Mouse (Mus musculus) lung, embryonic 15.5 days (tissue): ENCODE data around the gene Higd1a. TPM values are rescaled to one million over a fixed set of nuclear protein-coding genes. Genes with fewer than 3 reads are reported as not detected.

ENCODE experiments used
- ATAC-seq: fragments of 200-750 bp; cut with Nextera tagmentation; 2 replicates; pipeline ENCODE4 v1.8.0; 2017; ENCODE audit warnings: moderate number of reproducible peaks, borderline replicate concordance; ENCODE audit not compliant: low FRiP score, low TSS enrichment; ENCODE audit errors: extremely low read depth
- H3K27ac ChIP-seq: fragments of 300-500 bp; sonication (generic); 2 replicates; pipeline ENCODE4 v1.5.1; 2015; ENCODE audit warnings: moderate library complexity, mild to moderate bottlenecking, inconsistent platforms
- H3K27me3 ChIP-seq: fragments of 300-500 bp; sonication (generic); 2 replicates; pipeline ENCODE4 v1.6.1; 2015; ENCODE audit warnings: inconsistent platforms
- H3K36me3 ChIP-seq: fragments of 300-500 bp; sonication (generic); 2 replicates; pipeline ENCODE4 v1.6.1; 2015; ENCODE audit warnings: inconsistent platforms
- H3K4me1 ChIP-seq: fragments of 300-500 bp; sonication (generic); 2 replicates; pipeline ENCODE4 v1.6.1; 2015; ENCODE audit warnings: inconsistent platforms
- H3K4me2 ChIP-seq: fragments of 300-500 bp; sonication (generic); 2 replicates; pipeline ENCODE4 v1.6.1; 2015; ENCODE audit warnings: inconsistent platforms, mild to moderate bottlenecking, moderate library complexity
- H3K4me3 ChIP-seq: fragments of 300-500 bp; sonication (generic); 2 replicates; pipeline ENCODE4 v1.5.1; 2015; ENCODE audit warnings: mild to moderate bottlenecking, inconsistent platforms
- H3K9ac ChIP-seq: fragments of 300-500 bp; sonication (generic); 2 replicates; pipeline ENCODE4 v1.6.1; 2015; ENCODE audit warnings: inconsistent platforms
- H3K9me3 ChIP-seq: fragments of 300-500 bp; sonication (generic); 2 replicates; pipeline ENCODE4 v1.6.1; 2016; ENCODE audit warnings: inconsistent platforms
- WGBS: fragments of 180-500 bp; shearing (Covaris S2); methylation state at CpG from one replicate; pipeline ENCODE4 v1.1.7; 2015; 5-methylcytosine and 5-hydroxymethylcytosine counted together
- polyA plus RNA-seq: library from polyadenylated mRNA; unstranded; fragments of >200 nt; fragmentation: Nextera tagmentation; extraction: Ambion mirVana; gene quantifications from 2 replicates; pipeline ENCODE4 v1.2.1, GENCODE M21; 2015

The Higd1a gene
- polyA plus RNA-seq, 1 experiment from 2014 or later, result 155 TPM

GRCm38 (mm10) chr9:121810081-121810821, 47.9 kb downstream of the Higd1a start:
- no peak for ATAC-seq
- no peak overlapping the region for H3K27ac ChIP-seq
- no peaks in the 10 kb centered on the region for H3K27me3 ChIP-seq
- no peaks in the 10 kb centered on the region for H3K36me3 ChIP-seq
- WGBS, result 43% methylated on average over 15 of the region's 15 CpGs
- peaks cover 10% of the 10 kb centered on the region for H3K4me1 ChIP-seq
- H3K9me3 ChIP-seq, result no peaks in the 10 kb centered on the region
- no peak overlapping the region for H3K9ac ChIP-seq
- H3K4me2 ChIP-seq, result no peak overlapping the region
- no peak overlapping the region for H3K4me3 ChIP-seq

GRCm38 (mm10) chr9:121808511-121808910, 49.7 kb downstream of the Higd1a start:
- Histone ChIP-seq H3K9ac (no peak overlapping the region), H3K9me3 (no peaks in the 10 kb centered on the region), H3K27ac (no peak overlapping the region), H3K27me3 (no peaks in the 10 kb centered on the region), H3K4me1 (peaks cover 10% of the 10 kb centered on the region), H3K36me3 (no peaks in the 10 kb centered on the region), H3K4me3 (no peak overlapping the region), H3K4me2 (no peak overlapping the region)
- WGBS, result 64% methylated on average over 3 of the region's 3 CpGs
- ATAC-seq, result no peak

- peaks cover 10% of the 10 kb centered on the region for H3K4me1 ChIP-seq
- H3K9me3 ChIP-seq, result no peaks in the 10 kb centered on the region
- no peak overlapping the region for H3K9ac ChIP-seq
- no peak for ATAC-seq
- WGBS, result 60% methylated on average over 7 of the region's 7 CpGs
- H3K27ac ChIP-seq, result no peak overlapping the region
- no peaks in the 10 kb centered on the region for H3K27me3 ChIP-seq
- no peak overlapping the region for H3K4me2 ChIP-seq
- no peaks in the 10 kb centered on the region for H3K36me3 ChIP-seq
- no peak overlapping the region for H3K4me3 ChIP-seq
Measured at GRCm38 (mm10) chr9:121807947-121808346, 50.2 kb downstream of the Higd1a start.

- peaks cover 10% of the 10 kb centered on the region for H3K4me1 ChIP-seq
- H3K27ac ChIP-seq, result no peak overlapping the region
- ATAC-seq, result no peak
- H3K36me3 ChIP-seq, result no peaks in the 10 kb centered on the region
- no peak overlapping the region for H3K4me2 ChIP-seq
- no peaks in the 10 kb centered on the region for H3K27me3 ChIP-seq
- no peak overlapping the region for H3K9ac ChIP-seq
- H3K4me3 ChIP-seq, result no peak overlapping the region
- 73% methylated on average over 1 of the region's 1 CpGs for WGBS
- H3K9me3 ChIP-seq, result no peaks in the 10 kb centered on the region
Measured at GRCm38 (mm10) chr9:121807546-121807945, 50.6 kb downstream of the Higd1a start.

- Histone ChIP-seq H3K4me3 (no peak overlapping the region), H3K9me3 (no peaks in the 10 kb centered on the region), H3K27me3 (no peaks in the 10 kb centered on the region), H3K36me3 (no peaks in the 10 kb centered on the region), H3K9ac (no peak overlapping the region), H3K4me2 (no peak overlapping the region), H3K4me1 (peaks cover 3% of the 10 kb centered on the region; the same call in 1 of the 2 replicates), H3K27ac (no peak overlapping the region)
- ATAC-seq, result no peak
- WGBS, result 45% methylated on average over 7 of the region's 7 CpGs
Measured at GRCm38 (mm10) chr9:121802747-121803146, 55.4 kb downstream of the Higd1a start.

- H3K4me1 ChIP-seq, result peaks cover 3% of the 10 kb centered on the region; the same call in 1 of the 2 replicates
- no peaks in the 10 kb centered on the region for H3K27me3 ChIP-seq
- no peak overlapping the region for H3K4me2 ChIP-seq
- ATAC-seq, result no peak
- no peaks in the 10 kb centered on the region for H3K9me3 ChIP-seq
- no peak overlapping the region for H3K27ac ChIP-seq
- WGBS, result 36% methylated on average over 6 of the region's 6 CpGs
- H3K4me3 ChIP-seq, result no peak overlapping the region
- no peaks in the 10 kb centered on the region for H3K36me3 ChIP-seq
- no peak overlapping the region for H3K9ac ChIP-seq
Measured at GRCm38 (mm10) chr9:121798887-121799520, 59.2 kb downstream of the Higd1a start.

Other genes with a start within 250 kb of the Higd1a start
- 0.16 TPM in 1 of 2 replicates, not detected in the other for gene Lyzl4, start 216.3 kb downstream of the Higd1a start, polyA plus RNA-seq
- 0.30 and 0.55 TPM in 2 replicates for gene Vipr1, start 215.6 kb downstream of the Higd1a start, polyA plus RNA-seq
- 9.8 and 10.3 TPM in 2 replicates for gene Sec22c, start 152.9 kb downstream of the Higd1a start, polyA plus RNA-seq
- 96.0 and 101 TPM in 2 replicates for gene Ss18l2, start 148.0 kb downstream of the Higd1a start, polyA plus RNA-seq
- 57.5 and 60.4 TPM in 2 replicates for gene Nktr, start 139.2 kb downstream of the Higd1a start, polyA plus RNA-seq
- gene Zfp651, start 99.0 kb downstream of the Higd1a start, polyA plus RNA-seq, result 16.7 and 17.7 TPM in 2 replicates
- gene Klhl40, start 80.8 kb downstream of the Higd1a start, polyA plus RNA-seq, result 0.47 and 0.49 TPM in 2 replicates
- gene Hhatl, start 65.9 kb downstream of the Higd1a start, polyA plus RNA-seq, result 0.96 and 1.8 TPM in 2 replicates
- gene Ccdc13, start 18.9 kb downstream of the Higd1a start, polyA plus RNA-seq, result 1.2 TPM in 2 replicates
- gene Ackr2, start 40.0 kb upstream of the Higd1a start, polyA plus RNA-seq, result 1.1 and 1.3 TPM in 2 replicates
- gene Cyp8b1, start 57.9 kb upstream of the Higd1a start, polyA plus RNA-seq, result not detected in 2 replicates
- gene Fam198a, start 92.6 kb upstream of the Higd1a start, polyA plus RNA-seq, result 2.2 and 2.5 TPM in 2 replicates
- 13.0 and 13.5 TPM in 2 replicates for gene Pomgnt2, start 138.7 kb upstream of the Higd1a start, polyA plus RNA-seq